Mouse (Mus musculus) spleen, postnatal 4 days (tissue): Measurements from ENCODE around the gene Stk17b.
"Not testable (repeated sequence)": the region's sequence is repeated elsewhere in the genome, so short reads cannot be mapped to it uniquely, and the experiment has no call there.

Experiments used
- DNase-seq, 2 experiments: peaks; one replicate each; pipeline ENCODE4 v3.0.0; 2022; ENCODE audit warnings: low spot score in 2 of 2

The Stk17b gene

DNA sequence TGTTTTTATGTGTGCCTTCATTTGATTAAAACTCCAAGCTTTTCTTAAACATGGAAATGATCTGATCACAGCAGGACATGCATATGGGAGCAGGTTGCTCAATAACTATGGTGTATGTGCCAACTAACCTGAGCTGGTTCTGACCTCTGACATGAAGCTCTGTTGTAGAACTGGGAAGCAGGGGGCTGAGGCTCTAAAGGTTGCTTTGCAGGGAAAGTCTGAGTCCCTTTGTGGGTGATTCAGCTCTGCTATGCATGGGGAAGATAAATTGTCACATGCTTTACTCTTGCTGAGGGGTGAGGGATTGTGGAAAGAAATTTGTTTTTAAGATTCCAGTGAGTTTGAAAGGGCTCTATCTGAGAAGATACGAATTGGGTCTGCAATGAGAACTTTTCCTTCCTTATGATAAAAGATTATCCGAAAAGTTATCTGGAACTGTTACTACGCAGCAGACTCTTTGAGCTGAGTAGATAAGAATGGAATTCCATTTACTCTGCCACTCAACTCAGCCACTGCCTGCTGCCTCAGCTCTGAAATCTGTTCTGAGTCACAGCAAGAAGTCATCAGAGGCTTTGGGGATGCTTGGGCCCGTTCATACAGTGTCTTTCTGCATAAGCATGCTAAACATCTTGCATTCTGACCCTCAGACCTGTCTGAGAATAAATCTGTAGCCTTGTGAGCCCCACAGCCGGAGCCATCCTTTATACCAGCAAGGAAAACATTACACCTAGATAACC lies 56.4 kb downstream of the Stk17b start:
- no peak for DNase-seq

DNA sequence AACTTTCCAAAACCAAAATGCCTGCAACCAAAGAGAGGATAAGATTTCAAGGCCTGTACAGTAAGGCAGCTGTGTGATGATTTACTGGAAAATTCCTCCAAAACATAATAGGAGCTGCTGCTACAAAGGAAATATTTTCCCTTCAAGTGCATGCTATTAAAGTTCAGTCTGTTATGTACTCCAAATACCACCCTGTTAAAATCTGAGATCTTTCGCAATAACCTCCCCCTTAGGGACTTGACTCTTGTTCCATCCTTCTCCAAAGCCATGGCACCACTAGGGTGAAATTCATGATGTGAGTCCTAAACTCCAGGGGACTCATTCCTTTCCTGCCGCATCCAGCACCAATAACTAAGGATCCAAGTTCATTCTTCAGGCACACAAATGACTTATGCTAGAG lies 58.1 kb downstream of the Stk17b start:
- no peak for DNase-seq

GRCm38 (mm10) chr1:53721353-53721752 lies 63.7 kb downstream of the Stk17b start:
- DNase-seq: no peak

- no peak for DNase-seq
These were observed 64.2 kb downstream of the Stk17b start for GRCm38 (mm10) chr1:53720601-53721351.

DNA sequence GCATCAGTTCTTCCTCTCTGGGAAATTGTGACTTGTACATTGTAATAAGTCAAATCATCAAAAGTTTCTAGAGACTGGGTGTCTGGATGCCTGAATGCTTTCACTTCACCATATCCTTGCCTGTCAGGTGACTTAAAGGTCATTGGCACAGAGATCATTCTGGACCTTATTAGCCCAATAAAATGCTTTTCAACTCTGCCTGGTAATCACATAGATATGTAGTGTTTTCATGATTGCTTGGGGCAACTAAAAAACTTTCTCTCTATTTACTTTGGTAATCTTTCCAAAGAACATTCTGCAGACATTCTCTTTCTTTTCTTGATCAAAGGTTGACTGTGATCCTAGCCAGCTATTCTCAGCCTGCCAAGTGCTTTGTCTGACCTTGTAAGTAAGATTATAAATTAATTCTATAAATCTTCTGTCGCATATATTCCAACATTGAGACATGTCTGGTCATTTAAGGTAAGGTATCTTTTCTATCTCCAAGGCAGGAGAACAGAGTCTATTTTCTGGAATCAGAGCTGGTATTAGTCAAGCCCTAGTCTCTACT lies 69.0 kb downstream of the Stk17b start:
- DNase-seq: no peak

- DNase-seq: no peak
These were observed 69.6 kb downstream of the Stk17b start for GRCm38 (mm10) chr1:53715446-53715845.

DNA sequence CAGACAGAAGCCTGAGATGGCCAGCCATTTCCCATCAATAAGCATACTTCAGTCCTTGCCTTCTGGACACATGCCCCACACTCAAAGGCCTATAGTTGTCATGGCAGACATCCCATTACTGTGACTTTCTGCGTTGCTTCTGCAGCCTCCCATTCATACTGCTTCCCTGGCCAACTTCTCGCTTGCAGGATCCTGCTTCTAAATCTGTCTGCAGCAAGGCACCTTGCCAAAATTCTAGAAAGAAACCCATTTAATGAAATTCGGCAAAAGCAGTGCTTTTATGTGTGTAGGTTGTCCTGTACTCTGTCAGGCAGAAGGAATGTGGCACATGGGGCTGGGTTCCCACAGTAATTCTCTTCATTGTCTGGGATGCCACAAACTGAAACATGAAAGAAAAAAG lies 71.6 kb downstream of the Stk17b start:
- DNase-seq: not testable (repeated sequence)

- DNase-seq: no peak
These were observed 74.0 kb downstream of the Stk17b start for GRCm38 (mm10) chr1:53711069-53711468.

- not testable (repeated sequence) for DNase-seq
These were observed 75.4 kb downstream of the Stk17b start for GRCm38 (mm10) chr1:53709602-53710001.

GRCm38 (mm10) chr1:53706431-53707361 lies 78.3 kb downstream of the Stk17b start, which contains the start of gene Dnah7a:
Gene Dnah7a, minus strand, starts transcription at chr1:53706784.
- peak in 1 of 2 experiments; percentile 19 for DNase-seq
